Mouse (Mus musculus) liver, adult 2 months (tissue): Measurements from ENCODE around the gene Zfp652.
A peak's percentile ranks its signal among the peaks of the same experiment; 100 is the strongest.

Source experiments
- CTCF ChIP-seq: fragments of 200-500 bp; IDR thresholded peaks from 2 replicates; pipeline ENCODE4 v1.5.1; 2011; ENCODE audit warnings: low read depth, low read length, control low read depth
- POLR2A ChIP-seq: fragments of 200-500 bp; IDR thresholded peaks from 2 replicates; pipeline ENCODE4 v1.6.1; 2011; ENCODE audit warnings: low read length, control low read depth; ENCODE audit not compliant: insufficient read depth; ENCODE audit errors: extremely low read depth

DNA sequence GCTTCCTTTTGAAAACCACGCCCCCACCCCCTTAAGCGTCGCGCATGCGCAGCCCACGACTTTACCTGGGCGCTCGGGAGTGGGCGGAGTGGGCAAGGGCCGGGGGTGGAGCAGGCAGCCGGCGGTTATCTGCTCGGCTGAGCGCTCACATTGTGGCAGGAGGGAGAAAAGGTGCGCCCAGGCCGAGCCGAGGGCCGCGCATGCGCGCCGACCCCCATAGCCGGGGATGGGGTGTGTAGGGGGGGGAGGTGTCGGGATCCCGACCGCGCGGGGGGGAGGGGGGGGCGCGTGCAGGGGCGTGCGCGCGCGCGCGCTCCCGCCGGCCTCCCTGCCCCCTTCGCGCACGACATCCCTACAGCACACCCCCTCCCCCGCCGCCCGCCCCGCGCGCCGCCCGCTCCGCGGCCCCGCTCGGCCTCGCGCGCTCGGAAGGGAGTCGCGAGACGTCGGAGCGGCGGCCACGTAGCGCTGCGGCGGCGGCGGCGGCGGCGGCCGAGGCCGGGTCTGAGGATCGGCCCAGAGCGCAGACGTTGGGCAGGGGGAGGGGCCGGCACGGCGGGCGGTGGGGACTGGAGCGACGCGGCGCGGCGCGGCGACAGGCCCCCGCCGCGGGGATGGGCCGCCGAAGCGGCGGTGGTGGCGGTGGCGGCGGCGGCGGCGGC is at the start of gene Zfp652:
- TF ChIP-seq CTCF (no peak), POLR2A (peak; percentile 26; the same call in 1 of the 2 replicates)
